Mouse (Mus musculus) heart, adult 18-20 months (tissue): Measurements from ENCODE around the gene Wbp2nl. TPM values are rescaled to one million over a fixed set of nuclear protein-coding genes. Genes with fewer than 3 reads are reported as not detected.

Experiments used
- DNase-seq, 2 experiments: peaks; one replicate each; pipeline ENCODE4 v3.0.0; 2021 to 2022; ENCODE audit warnings: mixed read lengths in 1 of 2
- total RNA-seq, 2 experiments: library from RNA; stranded (reverse); gene quantifications; 2 replicates each; pipeline ENCODE4 v1.2.3; 2021

The Wbp2nl gene
- total RNA-seq, 2 experiments from 2014 or later: not detected

DNA sequence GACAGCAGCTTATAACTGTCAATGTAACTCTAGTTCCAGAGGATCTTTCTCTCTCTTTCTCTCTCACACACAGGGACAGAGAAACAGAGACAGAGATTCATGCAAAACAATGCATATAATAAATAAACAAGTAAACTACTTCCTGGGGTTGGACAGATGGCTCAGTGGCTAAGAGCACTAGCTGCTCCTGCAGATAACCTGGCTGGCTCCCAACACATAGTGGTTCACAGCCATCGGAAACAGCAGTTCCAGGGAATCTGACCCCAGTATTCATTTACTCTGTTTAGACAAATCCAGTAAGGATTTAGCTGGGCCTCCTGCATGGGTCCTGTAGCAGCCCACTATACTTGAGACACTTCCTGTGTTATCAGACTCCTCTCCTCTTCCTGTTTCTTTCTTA is 20.9 kb downstream of the Wbp2nl start:
- DNase-seq: no peak

DNA sequence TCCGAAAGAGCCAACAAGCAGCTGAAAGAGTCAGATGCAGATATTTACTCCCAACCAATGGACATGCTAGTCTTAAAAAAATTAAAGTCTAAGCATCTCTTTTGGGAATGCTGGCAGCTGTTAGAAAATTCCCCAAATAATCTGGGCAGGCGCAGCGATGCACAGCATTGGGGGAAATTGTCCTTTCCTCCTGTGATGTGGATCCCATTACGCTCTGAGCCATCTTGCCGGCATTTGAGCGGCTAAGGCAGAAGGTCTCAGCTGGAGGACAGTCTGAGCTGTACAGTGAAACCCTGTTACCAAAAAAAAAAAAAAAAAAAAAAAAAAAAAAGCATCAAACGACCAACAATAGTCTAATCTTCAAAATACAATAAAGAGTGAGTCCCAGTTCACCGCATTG is 23.4 kb downstream of the Wbp2nl start:
- DNase-seq: no peak

DNA sequence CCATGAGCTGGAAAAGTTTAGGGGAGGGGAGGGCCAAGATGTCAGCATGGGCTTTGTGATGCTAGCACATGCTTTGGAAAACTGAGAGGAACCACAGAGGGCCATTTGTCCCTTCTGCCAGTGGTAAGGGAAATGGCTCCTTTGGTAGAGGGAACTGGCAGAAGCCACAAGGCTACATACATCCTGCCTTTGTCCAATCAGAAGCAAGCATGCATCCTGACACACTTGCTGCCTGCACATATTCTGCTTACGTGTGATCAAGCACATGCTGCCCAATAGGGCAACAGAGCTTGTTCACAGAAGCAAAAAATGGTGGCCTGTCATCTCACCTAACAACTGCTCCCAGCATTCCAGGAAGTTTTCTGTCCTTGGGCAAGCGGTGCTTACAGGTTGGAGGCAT is 26.6 kb downstream of the Wbp2nl start:
- no peak for DNase-seq

- DNase-seq: no peak
These were observed 36.4 kb downstream of the Wbp2nl start for GRCm38 (mm10) chr15:82335194-82335593.

- DNase-seq: no peak
These were observed 37.9 kb downstream of the Wbp2nl start for GRCm38 (mm10) chr15:82336629-82337028.

DNA sequence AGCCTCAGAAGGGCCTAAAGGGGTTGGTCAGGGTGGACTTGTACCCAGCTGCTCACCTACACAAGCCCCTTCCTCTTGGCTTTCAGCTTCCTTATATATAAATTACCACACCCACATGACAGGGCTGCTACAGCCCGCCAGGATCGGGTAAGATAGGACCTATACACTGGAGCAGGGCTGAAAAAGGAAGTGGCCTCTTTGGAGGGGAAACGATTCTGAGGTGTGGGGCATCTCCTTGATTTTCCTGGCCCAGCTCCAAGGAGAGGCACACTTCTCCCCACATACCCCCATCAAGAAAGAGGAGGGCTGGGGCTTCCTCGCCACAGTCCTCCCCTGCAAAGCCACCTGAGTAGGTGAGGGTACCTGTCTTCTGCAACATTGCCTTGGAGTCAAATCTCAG is 39.1 kb downstream of the Wbp2nl start:
- peak in 1 of 2 experiments; percentile 24 for DNase-seq

GRCm38 (mm10) chr15:82338593-82339112 is 39.9 kb downstream of the Wbp2nl start, which contains the start of the genes Naga, Pheta2 and Smdt1:
TSS of gene Naga (minus strand) at chr15:82338925.
TSS of gene Pheta2 (plus strand) at chr15:82338942.
TSS of gene Smdt1 (plus strand) at chr15:82338959.
- DNase-seq: peak; percentile 98 to 99

DNA sequence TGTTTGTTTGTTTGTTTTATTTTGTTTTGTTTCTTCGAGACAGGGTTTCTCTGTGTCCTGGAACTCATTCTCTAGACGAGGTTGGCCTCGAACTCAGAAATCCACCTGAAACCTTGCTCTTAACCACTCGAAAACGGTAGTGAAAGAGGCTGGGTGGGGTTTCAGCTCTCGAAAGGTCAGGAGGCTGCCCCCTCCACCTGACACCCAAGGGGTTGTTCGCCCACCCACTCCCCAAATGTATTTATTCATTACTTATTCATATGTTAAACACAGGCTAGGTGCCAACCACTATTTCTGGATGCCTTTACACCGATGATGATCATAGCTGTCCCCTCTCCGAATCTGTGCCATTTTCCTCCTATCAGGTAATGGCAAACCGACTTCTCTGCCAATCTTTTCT is 40.4 kb downstream of the Wbp2nl start:
- DNase-seq: no peak

GRCm38 (mm10) chr15:82339634-82340254 is 41.0 kb downstream of the Wbp2nl start:
- peak in 1 of 2 experiments; percentile 17 for DNase-seq

DNA sequence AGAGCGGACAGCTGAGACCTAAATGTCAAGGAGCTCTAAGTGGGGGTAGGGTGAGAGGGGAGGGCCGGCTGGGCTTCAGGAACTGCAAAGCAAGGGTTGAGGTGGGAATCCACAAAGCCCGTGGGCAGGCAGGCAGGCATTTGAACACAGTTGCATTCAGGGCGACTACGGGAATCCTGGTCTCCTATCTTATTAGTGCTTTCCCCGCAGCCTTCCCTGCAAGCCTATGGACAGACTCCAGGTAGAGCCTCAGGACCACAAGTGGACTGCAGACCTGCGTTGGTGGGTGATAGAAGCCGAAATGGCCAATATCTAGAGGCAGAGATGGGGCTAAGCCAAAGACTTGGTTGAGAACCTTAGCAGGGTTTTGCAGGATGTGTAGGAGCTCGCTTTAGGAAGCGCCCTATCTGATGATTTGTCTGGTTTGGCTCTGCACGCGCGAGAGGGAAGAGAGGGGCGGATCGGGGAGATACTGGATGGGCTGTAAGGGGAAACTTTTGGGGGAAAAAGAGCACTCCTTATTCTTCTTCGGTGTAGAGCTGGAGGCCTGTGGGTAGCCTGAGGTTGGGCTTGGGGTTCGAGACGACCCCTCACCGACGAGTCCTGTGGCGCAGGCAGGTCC is 41.8 kb downstream of the Wbp2nl start:
- DNase-seq: no peak

DNA sequence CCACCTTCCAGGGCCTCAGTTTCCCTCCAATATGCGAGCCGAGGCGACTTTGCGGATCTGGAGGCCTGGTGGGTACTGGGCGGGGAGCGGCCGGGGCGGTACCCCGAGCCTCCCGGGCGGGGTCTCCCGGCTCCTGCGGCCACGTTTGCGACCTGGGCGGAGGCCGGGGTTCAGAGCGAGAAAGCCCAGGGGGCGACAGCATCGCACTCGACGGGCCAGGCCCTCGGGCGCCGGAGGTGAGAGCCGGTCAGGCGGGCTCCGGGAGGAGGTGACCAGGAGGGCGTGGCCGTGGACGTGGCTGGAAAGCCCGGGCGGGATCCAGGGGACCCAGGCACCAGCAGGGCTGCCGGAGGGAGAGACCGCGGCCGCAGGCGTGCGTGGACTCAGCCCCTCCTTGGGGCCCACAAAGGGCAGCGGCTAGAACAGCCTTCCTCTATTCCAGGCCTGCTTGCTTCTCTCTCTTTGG is 42.3 kb downstream of the Wbp2nl start:
- peak; percentile 72 to 78 for DNase-seq

- no peak for DNase-seq
These were observed 43.2 kb downstream of the Wbp2nl start for GRCm38 (mm10) chr15:82341675-82342542.

- no peak for DNase-seq
These were observed 43.8 kb downstream of the Wbp2nl start for GRCm38 (mm10) chr15:82342543-82342935.

- DNase-seq: no peak
These were observed 44.9 kb downstream of the Wbp2nl start for GRCm38 (mm10) chr15:82343368-82344287.

DNA sequence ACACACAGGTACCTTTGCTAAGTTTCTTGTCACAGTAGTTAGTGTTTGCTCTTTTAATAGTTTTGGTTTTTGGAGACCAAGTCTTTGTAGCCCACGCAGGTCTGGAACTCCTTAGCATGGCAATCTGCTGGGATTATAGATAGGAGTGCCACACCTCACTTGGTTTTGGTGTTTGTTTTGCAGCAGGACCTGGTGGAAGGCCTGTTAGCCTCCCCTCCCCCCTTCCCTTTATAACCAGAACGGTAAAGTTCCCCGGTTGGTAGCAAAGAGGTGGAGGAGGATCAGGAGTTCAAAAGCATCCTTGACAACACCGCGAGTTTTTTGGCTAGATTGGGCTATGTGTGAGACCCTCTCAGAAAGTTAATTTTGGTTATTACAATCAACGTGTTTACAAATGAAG is 46.2 kb downstream of the Wbp2nl start:
- no peak for DNase-seq

DNA sequence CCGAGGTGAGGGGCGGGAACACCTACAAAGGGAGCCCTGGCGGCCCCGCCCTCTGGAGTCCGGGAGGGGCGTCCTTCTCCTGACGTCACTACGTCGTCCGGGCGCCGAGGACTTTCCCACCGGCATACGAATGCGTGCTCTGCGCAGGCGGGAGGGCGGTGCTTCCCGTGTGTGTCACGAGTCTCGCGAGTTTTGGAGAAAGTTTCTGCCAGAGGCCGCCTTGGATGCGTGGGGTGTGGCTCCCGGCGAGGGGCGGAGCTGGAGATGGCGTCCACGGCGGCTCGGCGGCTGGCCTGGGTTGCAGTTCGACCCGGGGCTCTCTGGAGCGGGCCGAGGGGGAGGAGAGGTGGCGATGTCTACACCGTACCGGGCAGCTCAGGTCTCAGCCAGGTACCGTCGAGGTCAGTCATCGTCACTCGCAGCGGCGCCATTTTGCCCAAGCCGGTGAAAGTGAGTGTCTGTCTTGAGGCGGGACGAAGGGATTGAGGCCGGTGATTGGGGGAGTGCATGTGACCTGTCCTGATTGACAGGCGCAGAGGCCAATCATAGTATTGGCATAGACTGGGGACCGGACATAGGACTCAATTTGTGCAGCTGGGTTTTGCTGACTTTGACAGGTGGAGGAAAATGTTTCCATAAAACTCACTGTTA is 47.2 kb downstream of the Wbp2nl start:
- DNase-seq: peak; percentile 98 to 99

DNA sequence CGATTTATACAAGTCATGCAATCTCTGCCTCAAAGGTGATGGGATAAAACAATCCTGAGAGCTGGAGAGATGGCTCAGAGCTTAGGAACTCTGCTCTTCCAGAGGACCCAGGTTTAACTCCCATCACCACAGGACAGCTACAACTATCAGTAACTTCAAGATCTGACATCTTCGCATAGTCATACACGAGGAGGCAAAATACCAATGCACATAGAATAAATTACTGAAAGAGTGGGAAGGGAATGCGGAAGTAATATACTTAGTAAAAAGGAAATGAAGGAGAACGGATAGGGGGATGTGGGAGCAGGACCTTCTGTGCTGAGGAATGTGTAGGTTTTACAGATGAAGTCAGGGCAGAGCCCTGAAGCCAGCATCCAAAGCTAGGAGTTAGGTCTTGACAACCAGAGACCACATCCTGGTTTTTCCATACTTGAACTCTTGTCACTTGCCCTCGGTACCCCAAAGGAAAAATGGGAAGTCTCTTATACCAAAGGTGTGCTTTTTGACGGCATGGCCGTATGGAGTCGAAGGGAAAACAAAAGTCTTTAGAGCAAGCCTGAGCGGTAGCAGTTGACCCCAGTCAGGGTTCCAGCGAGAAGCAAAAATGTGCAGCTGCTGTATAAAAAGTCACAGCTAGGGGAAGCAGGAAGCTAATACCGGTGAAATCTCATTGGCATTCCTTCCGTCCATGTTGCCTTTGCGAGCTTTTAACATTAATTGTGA is 48.0 kb downstream of the Wbp2nl start:
- DNase-seq: peak in 1 of 2 experiments; percentile 22

- DNase-seq: no peak
These were observed 48.5 kb downstream of the Wbp2nl start for GRCm38 (mm10) chr15:82347303-82347676.

DNA sequence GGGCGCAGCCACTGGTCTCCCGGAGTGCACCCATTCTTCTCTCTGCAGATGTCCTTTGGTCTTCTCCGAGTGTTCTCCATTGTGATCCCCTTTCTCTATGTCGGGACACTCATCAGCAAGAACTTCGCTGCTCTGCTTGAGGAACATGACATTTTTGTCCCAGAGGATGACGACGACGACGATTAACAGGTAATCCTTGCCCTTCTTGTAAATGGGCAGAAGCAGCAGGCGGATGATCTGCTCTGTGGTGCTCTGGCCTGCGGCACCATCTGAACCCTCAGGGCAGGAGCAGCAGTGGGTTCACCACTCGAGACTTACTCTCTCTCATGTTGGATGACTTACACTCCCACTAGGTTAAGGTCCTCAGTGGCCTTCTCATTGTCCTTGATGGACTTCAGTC is 49.1 kb downstream of the Wbp2nl start:
- peak in 1 of 2 experiments; percentile 5 for DNase-seq
